Mouse (Mus musculus) gastrocnemius, postnatal 25 days (tissue): ENCODE data around the gene F7. TPM values are rescaled to one million over a fixed set of nuclear protein-coding genes. Genes with fewer than 3 reads are reported as not detected.

Source experiments
- DNase-seq: peaks from one replicate; pipeline ENCODE4 v3.0.0; 2022
- long read RNA-seq, 2 experiments: library from polyadenylated mRNA; stranded (forward); transcript quantifications; one replicate each; pipeline ENCODE4 v2.0.0; 2021
- total RNA-seq, 2 experiments: library from RNA; stranded (reverse); gene quantifications; 1 replicate in 1 of 2; 2 replicates in 1 of 2; pipeline ENCODE4 v1.2.3; 2021

F7 gene
- total RNA-seq = not detected
- long read RNA-seq, experiment 1 = 0 reads
- long read RNA-seq, experiment 2 = 0 reads

DNA sequence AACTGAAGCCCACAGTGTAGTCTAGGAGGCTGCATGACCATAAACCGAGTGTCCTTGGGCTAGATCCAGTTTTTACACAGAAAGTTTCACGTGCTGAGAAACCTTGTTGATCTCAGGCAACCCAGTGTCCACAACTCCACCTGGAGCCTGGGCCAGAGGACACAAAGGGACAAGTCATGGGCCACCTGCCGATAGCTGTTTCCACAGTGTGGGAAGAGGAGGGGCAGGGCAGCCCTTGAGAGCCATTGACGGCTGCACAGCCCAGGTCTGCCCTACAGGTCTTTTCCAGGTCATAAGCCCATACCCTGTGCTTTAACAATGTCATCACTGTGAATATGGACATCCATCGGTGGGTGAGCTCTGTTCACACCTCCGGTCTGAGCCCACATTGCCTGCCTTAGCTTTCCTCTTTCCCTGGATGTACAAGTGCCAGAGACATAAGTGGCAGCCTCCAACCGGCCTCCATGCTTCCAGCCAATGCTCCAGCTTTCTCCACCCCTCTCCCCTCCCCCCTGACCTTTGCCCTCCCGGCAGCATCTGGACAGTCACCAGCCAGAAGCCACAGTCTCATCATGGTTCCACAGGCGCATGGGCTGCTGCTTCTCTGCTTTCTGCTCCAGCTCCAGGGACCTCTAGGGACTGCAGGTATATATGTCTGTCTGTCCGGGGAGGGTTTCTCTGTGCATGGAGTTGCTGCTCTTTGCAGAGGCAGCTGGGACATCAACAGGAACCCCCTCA lies at the start of gene F7:
F7 (plus strand) TSS at position 548 of the 738 bp plus-strand sequence.
- DNase-seq = no peak

DNA sequence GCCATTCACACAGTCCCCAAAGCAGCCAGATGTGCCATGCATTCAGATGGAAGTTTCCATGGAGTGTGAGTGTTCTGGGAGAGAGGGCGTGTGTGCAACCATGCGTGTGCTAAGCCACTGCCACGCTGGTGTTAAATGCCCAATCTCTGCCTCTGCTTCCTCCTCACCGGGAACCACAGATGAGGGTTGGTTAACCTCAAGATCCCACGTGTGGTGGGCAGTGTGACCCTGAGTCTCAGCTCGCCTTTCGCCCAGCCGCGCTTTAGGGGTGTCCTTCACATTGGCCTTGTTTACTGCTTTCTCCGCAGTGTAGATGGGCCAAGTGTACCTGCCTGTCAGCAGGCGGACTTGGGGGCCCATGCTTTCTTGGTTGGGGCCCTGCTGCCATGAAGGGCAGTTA lies 49.5 kb upstream of the F7 start:
- DNase-seq = no peak

DNA sequence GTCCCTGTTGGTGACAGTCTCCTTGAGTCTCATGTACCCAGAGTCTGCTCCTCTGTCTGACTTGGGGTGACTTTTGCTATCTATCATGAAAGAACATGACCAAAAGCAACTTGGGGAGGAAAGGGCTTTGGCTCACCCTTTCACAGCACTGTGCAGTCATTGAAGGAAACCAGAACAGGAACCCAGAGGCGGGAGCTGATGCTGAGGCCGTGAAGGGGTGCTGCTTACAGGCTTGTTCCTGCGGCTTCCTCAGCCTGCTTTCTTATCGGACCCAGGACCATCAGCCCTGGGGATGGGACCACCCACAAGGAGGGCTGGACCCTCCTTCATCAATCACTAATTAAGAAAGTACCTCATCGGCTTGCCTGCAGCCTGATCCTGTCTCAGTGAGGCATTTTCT lies 49.1 kb upstream of the F7 start:
- no peak for DNase-seq

DNA sequence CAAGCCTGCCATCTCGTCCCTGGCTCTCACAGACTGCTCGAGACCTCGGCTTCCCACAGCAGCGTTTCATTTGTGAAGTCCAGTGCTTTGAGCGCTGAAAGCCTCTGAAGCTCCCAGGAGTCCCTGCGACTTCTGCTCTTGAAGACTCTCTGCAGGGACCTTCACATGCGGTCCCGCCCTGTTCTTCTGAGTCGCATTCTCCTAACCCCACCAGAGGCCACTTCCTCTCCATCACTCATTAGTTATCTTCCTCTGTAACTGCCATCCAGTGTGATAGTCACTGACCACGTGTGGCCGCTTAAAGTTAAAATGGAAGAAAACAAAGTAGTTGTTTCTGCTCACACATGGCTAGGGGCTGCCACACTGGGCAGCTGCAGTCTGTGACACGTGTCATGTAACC lies 48.5 kb upstream of the F7 start:
- no peak for DNase-seq

DNA sequence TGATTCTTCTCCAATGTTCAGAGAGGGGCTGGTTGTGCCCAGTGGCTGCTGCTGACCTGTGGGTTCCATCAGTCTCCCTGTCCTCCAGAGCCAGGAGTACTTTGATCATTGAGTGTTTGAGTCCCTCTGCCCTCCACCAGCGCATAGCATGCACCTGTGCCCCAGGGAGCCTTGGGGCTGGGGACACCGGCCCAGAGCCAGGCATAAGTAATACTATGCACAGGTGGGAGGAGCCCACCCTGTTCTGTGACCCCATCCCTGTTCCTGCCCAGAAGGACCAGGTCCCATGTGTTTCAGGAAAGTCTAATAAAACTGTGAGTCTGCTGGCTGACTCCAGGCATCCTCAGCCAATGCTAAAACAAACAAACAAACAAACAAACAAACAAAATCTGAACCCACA lies 47.5 kb upstream of the F7 start:
- DNase-seq = no peak

DNA sequence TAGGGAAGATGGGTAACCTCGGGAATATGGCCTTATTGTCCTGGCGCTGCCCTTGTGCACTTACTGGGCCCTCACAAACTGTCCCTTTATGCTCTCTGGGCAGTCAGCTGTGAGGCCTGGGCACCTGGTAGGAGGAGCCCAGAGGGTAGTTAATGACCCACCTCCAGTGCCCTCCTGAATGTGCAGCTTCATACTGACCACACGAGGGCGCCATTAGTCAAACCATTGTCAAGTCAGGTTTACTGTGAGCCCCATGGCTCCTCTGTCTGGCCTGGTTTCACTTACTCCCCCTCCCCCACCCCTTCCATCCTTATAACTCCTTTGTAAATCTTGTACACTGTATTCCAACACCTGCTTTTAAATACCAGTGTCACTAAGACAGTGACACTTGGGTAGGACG lies 47.1 kb upstream of the F7 start:
- DNase-seq = peak; percentile 31

DNA sequence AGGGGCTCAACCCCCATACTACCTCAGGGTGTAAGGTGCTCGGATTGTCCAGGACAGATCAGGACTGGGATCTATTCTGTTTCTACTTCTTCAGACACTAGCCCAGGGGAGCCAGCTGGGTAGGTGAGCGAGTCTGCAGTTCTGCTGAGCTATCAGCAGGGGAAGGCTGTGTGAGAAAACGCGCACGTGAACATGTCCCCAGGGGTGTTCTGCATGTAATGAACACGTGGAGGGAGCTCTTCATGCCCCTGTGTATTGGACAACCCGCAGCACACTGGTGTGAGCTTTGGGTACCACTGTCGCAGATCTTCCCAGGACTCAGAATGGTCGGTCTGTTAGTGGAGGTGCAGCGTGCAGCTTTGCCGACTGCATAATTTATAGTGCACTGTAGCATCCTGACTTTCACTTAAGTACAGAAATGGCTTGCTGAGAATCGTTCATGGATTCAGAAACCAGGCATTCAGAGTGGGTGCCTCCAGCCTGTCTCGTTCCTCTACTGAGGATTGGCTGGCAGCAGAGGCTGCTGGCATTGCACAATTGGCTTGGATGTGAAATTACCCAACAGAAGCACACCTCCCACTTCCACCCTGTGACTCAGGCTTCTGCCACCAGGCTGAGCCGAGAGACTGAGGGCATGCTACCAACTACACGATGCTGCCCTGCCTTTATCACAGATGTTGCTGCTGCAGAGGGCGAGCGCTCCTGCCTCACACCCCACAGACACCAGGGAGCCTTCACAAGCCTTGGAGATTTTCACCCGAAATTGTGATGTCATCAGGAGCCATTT lies 42.0 kb upstream of the F7 start:
- no peak for DNase-seq

DNA sequence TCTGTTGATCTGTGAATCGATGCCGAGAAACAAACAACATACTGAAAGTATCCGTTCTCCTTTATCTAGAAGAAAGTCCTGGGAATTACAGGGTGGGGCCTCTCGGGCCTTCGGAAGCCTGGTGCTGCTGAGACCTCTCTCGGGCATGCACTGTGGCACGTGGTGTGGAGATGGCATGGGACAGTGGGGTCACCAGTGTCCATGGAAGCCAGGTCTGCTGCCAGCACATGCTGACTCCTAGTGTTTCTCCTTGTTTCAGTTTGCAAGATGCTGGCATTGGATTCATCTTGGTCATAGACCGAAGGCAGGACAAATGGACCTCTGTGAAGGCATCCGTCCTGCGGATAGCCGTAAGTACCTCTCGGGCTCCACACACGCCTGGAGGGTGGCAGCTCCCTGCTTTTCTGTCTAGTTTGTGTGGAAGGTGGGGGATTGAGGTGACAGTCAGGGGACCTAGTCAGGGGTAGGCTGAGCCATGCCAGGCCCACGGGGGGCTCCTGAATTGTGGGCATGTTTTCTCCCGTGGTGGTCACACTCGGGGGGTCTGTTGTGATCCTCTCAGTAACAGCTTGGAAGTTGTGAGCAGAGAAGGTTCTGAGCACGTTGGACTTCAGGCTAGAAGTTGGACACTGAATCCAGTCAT lies 41.1 kb upstream of the F7 start:
- DNase-seq = no peak

DNA sequence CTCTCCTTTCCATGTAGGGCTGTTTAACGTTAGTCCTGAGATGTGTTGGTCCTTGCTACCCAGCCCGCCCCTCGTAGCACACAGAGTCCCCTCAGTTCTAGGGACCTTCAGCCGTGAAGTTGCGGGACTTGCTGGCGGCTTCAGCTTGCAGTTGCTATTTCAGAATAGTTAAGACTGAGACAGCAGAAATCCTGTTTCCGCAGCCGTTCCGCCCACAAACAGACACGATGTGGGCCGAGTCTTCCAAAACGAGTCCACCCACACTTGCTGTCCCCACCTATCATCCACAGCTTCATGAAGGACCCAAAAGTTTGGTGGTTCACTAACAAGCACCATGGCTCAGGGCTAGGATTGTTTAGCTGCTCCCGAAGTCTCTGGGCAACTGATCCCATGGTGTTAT lies 40.6 kb upstream of the F7 start:
- no peak for DNase-seq

DNA sequence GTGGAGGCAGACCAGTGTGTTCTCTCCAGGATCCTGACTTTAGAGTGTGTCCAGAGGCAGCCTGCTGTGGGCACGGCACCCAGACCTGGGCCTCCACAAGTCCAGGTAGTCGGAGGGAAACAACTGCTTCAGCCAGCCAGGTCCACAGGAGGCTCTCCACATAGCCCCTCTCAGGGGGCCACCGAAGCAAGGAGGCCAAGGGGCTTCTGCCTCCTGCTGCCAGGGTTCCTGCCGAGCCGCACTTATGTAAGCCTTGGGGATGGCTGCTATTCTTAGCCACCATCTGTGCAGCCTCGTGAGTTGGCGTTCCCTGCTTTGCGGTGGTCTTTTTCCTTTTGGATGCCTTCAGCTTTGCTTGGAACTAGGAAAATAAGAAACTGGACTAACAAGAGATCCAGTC lies 38.3 kb upstream of the F7 start:
- no peak for DNase-seq

DNA sequence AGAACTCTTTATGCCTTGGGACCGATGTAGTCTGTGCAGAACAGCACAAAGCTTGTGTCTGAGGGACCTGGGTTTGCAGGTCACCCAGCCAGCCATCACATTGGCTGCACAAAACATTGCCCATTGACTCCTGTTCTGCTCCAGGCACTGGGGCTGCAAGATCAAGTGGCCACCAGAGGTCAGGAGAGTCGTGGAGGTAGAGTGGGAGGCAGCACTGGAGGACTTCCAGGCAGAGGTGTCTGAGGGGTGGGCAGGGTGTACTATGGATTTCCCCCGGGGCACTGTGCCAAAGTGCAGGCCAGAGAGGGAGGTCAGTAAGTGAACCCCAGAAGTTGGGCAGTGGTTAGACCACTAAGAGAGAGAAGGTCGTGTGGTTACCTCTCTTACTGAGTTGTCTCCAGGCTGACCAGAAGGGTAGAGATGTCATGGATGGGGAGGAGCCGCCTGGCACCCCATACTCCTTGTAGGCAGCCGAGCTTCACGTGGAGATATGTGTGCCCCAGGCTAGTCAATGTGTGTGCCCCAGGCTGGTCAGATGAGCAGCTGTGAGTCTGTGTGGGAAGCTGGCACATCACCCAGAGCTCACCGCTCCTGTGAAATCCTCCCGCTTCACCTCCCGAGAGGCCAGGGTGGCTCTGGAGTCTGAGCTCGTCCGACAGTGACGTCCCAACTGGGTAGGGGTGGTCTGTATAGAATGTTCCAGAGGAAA lies 37.0 kb upstream of the F7 start:
- DNase-seq = no peak

DNA sequence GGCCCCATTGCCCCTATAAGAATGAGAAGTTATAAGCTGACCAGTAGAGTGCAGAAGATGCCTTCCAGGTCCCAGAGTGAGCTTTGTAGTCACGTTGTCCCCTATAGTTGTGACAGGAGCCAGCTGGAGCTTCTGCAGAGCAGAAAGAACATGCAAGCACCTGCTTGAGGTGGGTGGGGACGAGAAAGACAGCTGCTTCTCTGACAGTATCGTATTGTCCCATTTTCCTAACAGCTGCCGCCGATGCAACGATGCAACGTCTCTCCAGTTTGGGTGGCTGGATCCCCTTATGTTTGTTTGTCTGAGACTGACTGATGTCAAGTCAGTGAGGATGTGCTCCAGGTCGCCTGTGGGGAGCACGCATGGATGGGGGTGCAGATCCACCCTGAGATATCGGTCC lies 34.4 kb upstream of the F7 start:
- no peak for DNase-seq

DNA sequence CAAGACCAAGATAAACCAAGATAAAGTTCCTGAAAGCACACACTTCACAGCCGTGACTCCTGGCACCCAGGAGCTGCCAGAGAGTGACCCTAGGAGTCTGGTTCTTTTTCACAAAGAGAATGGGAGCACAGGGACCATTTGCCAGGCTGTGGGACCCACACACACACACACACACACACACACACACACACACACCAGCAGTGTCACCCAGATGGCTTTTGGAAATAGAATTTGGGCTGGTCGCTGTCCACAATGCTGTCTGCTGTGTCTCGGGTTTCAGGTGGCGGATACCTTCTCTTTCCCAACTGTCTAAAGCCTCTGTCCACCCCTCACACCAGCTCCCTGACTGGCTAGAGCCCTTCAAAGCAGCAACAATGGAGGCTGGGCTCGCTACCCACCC lies 31.4 kb upstream of the F7 start:
- DNase-seq = no peak

DNA sequence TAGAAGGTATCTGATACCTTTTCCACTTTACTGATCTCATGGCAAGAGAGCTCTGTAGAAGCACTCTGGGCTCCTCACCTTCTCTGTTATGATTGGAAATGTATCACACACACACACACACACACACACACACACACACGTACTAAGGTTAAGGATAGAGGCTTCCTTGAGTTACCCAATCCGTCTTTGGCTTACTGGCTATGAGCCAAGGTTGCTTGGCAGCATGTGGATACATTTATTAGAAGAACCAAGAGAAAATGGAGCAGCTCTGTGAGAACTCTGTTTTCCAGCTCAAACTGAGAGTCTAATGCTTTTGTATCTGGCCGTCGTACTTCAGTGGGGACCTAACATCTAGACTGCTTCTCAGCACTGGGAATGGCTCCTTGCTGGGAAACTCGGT lies 30.4 kb upstream of the F7 start:
- DNase-seq = no peak

DNA sequence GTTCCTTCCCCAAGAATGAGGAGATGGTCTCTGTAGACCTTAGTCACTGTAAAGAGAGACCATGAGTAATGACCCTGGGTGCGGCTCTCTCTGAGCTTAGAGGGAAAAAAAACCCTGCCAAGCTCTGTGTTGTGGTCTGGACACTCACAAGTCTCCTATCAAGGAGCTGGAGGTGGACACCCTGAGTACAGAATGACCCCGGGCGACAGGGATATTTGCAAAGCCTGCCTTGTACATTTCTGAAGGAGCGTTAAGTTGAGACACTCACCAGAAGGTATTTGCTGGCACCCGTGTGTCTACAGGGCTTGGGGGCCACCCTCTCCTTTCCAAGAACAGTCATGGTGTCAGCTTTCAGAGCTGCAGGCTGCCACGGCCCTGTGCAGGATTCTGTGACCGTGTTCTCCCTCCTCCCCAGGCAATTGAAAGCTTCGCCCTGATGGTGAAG lies 29.0 kb upstream of the F7 start:
- DNase-seq = peak; percentile 63

DNA sequence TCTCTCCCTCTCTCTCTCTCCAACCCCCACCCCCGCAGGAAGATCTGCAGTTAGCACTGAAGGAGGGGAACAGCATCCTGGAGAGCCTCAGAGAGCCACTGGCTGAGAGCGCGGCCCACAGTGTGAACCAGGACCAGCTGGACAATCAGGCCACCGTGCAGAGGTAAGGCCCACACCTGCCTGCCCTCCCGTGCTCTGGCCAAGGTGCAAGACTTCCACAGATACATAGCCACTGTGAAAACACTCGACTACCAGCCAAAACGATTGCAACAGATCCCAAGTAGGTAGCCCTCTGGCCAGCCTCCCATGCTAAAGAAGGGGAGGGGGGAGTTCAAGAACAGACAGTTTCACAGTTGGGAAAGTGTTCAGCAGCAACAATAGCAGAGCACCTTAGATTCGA lies 27.5 kb upstream of the F7 start:
- no peak for DNase-seq

DNA sequence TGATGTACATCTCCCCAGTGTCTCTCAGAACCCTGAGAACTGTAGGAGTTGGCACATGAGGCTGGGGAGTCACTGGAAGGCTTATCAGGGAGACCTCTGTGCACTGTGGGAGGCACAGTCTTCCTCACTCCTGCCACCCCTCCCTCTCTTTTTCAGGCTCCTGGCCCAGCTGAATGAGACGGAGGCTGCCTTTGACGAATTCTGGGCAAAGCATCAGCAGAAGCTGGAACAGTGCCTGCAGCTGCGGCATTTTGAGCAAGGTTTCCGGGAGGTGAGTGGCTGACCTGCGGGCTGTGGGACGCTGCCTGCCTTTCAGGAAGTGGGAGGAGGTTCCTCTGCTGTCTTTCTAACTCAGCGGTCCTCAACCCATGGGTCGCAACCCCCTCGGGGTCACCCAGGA lies 26.0 kb upstream of the F7 start:
- no peak for DNase-seq

DNA sequence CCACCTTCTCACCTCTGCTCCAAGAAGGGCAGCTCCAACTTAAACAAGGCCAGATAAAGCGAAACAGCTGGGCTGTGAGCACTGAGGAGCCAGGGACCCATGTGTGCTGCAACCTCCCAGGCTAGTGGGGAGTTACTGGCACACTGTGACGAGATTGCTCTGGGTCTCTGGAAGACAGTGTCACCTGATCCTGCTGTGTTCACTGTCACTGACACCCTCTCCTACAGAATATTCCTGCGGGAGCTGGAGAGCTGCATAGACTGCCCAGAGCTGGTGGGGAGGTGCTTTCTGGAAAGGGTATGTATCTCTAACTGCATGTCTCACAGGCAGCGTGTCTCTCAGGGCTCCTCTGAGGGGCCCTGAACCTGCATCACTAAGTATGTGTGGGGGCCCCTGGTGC lies 18.4 kb upstream of the F7 start:
- no peak for DNase-seq

DNA sequence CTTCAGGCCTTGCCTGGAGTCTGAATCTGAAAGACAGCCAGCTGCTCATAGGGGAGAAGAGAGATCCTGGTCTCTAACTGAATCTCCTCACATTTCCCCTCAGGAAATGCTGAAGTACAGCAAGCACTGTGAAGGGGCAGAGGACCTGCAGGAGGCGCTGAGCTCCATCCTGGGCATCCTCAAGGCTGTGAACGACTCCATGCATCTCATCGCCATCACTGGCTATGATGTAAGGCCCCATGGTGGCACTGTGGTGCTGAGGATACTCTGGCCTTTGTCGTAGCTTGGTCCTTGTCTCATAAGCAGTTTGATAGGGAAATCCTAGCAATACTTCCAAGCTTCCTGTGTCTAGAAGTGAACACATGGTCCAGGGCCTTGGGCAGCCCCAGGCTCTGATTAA lies 15.5 kb upstream of the F7 start:
- DNase-seq = no peak

DNA sequence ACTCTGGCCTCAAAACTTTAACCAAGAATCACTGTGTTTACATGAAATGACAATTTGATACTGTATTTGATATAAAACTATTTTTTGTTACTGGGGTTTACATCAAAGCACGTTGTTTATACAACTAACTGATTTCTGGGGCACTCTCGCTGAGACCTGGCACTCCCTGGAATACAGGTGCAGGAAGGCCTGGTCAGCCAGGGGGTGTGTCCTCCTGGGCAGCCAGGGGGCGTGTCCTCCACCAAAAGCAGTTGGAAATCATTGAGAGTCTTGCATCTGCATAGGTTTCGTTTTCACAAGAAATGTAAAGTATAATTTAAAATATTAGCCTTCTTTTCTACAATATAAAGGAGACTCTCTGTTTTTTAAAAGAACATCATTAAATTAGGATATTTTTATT lies 6.3 kb upstream of the F7 start:
- no peak for DNase-seq

DNA sequence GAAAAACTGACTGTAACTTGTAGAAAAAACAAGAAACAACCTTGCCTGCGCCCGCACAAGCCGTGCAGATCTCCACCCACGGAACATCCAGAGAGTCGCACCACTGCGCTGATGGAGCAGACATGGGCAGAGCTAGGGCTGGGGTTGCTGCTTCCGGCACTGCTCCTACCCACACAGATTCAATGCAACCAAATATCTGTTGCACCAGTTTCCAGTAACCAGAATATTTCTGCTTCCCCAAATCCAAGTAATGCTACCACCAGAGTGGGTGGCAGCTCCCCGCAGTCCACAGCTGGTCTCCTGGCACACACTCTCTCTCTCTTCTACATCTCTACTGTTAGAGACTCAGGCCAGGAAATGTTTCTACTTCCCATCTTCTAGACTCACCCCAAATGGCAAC lies 4.0 kb upstream of the F7 start:
- no peak for DNase-seq

DNA sequence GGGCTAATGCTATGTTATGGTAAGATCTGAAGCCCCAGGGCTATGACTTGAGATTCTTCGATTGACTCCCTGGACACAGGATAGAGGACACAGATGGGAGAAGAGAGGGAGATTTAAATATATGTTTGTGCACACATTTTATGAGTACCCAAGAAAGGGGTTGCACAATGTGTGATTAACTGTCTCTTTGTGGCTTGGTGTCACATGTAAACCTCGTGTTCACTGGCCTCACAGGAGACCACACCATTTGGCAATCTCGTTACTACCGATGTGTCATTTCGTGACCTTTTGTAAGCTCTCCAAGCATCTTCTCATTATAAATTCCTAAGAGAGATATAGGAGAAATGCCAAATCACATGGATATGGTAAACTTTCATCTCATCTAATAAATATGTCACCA lies 1.8 kb downstream of the F7 start:
- no peak for DNase-seq

DNA sequence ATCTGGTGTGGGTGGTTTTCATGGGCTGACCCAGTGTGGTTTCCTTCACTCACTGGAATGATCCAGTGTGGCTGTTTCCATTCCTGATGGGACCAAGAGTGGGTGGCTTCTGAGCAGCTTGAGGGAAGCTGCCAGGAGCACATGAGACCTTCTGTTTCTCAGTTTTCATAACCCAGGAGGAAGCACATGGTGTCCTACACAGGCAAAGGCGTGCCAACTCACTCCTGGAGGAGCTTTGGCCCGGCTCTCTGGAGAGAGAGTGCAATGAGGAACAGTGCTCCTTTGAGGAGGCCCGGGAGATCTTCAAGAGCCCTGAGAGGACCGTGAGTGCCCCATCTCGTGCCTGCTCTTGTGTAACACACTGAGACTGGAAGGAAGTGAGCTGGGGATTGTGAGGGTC lies 2.6 kb downstream of the F7 start:
- no peak for DNase-seq
